16 mouse cellular contexts compared by ENCODE assay signal in the genomic region with DNA sequence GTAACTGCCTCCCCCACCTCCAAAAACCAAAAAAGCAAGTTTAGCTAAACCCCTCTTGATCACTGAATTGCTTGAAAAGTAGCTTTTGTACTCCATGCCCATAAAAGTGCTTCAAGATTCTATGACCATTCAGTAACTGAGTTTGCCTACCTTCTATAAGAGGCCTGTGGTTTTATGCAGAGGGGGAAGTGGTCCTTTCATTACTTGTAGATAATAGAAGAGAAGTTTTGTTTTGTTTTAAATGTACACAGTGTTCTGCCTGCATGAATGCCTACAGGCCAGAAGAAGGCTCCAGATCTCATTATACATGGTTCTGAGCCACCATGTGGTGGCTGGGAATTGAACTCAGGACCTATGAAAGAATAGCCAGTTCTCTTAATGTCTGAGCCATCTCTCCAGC.
"Had no signal": no experiment of that assay in that cellular context is flagged by ENCODE, and none has a peak within 500 bp of the region (broad histone marks: within the 10 kb centered on the region; RNA-seq: fewer than 3 reads in every experiment).

No protein-coding gene starts in this region.

- H3K9me3 ChIP-seq: neural tube, embryonic 13.5 days; neural tube, embryonic 15.5 days; stomach, embryonic 15.5 days had no signal

- H3K9ac ChIP-seq: neural tube, embryonic 13.5 days; neural tube, embryonic 15.5 days; stomach, embryonic 15.5 days had no signal

- H3K27ac ChIP-seq: neural tube, embryonic 13.5 days; neural tube, embryonic 15.5 days; stomach, embryonic 15.5 days; stomach, postnatal 0 days had no signal

- DNase-seq: retina, postnatal 1 day; right cerebral cortex, adult 18-20 months; right cerebral cortex, postnatal 14 days; right cerebral cortex, postnatal 25 days; right cerebral cortex, postnatal 4 days; spleen, adult 18-20 months; thymus, adult 18-20 months; thymus, adult 2 months; thymus, postnatal 14 days; thymus, postnatal 25 days; thymus, postnatal 36 days; thymus, postnatal 4 days had no signal

- H3K36me3 ChIP-seq: neural tube, embryonic 13.5 days; neural tube, embryonic 15.5 days; stomach, embryonic 15.5 days had no signal

- H3K27me3 ChIP-seq: neural tube, embryonic 13.5 days; neural tube, embryonic 15.5 days; stomach, embryonic 15.5 days had no signal

- H3K4me3 ChIP-seq: neural tube, embryonic 13.5 days; neural tube, embryonic 15.5 days; stomach, embryonic 15.5 days had no signal

- H3K4me2 ChIP-seq: neural tube, embryonic 13.5 days; neural tube, embryonic 15.5 days; stomach, embryonic 15.5 days had no signal
